15 mouse cellular contexts compared by ENCODE assay signal in the genomic region with DNA sequence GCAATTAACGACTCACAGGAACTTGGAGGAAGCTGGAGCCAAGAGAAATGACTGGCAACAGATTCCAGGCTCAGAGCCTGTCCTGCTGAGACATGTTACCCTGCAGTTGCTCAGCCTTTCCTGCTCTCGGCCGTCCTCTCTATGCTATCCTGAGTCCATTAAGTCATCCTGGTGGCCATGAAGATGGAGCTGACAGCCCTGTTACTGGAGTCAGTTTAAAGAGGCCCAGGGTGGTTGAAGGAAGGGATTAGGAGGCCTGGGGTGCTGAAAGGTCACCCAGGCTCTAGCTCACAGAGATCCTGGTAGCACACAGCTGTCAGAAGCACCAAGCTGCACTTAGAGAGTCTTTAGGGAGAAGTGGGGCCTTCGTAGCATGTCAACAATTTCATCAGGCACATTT. TPM values are rescaled to one million over a fixed set of nuclear protein-coding genes. Genes with fewer than 3 reads are reported as not detected.
A peak's percentile ranks its signal among the peaks of the same experiment; 100 is the strongest.
DNase-seq lines count a peak whose midpoint lies in the region; ATAC-seq and TF ChIP-seq lines count a peak whose summit lies in the region.
"Had no signal": no experiment of that assay in that cellular context is flagged by ENCODE, and none has a peak within 500 bp of the region (broad histone marks: within the 10 kb centered on the region; RNA-seq: fewer than 3 reads in every experiment).

No protein-coding gene starts in this region.

- WGBS in lung, embryonic 14.5 days = 30% methylated on average over 4 of the region's 4 CpGs
- WGBS in lung, postnatal 0 days = 34% methylated on average over 4 of the region's 4 CpGs
- WGBS in embryonic facial prominence, embryonic 12.5 days = 26% methylated on average over 4 of the region's 4 CpGs
- WGBS in kidney, adult 2 months = 52% methylated on average over 4 of the region's 4 CpGs

- no peak for ATAC-seq in lung, embryonic 14.5 days (ENCODE audit: insufficient read depth)
- no peak for ATAC-seq in lung, postnatal 0 days
- ATAC-seq in embryonic facial prominence, embryonic 12.5 days (ENCODE audit: insufficient number of reproducible peaks, insufficient read depth, low FRiP score, low TSS enrichment) = peak; percentile 64; the same call in 1 of the 2 replicates
- ATAC-seq: inflammation-experienced regulatory T-cells, adult 6 months had no signal

- H3K9ac ChIP-seq in lung, embryonic 14.5 days = no peak overlapping the region
- no peak overlapping the region for H3K9ac ChIP-seq in lung, postnatal 0 days (replicated peaks; ENCODE audit: low read depth)
- H3K9ac ChIP-seq in embryonic facial prominence, embryonic 12.5 days = no peak overlapping the region

- H3K4me1 ChIP-seq in lung, embryonic 14.5 days (ENCODE audit: insufficient read depth) = no peaks in the 10 kb centered on the region
- H3K4me1 ChIP-seq in lung, postnatal 0 days (ENCODE audit: insufficient read depth, low read depth, low read length) = no peaks in the 10 kb centered on the region
- H3K4me1 ChIP-seq in embryonic facial prominence, embryonic 12.5 days = no peaks in the 10 kb centered on the region
- H3K4me1 ChIP-seq in kidney, adult 2 months (ENCODE audit: control insufficient read depth, insufficient read depth, low read length) = no peaks in the 10 kb centered on the region

- no peak for TF ChIP-seq POLR2A in kidney, adult 2 months (IDR thresholded peaks at IDR 0.05; ENCODE audit: low read depth, low read length)

- H3K27me3 ChIP-seq in lung, embryonic 14.5 days (ENCODE audit: insufficient read depth, low read length) = no peaks in the 10 kb centered on the region
- H3K27me3 ChIP-seq in lung, postnatal 0 days (replicated peaks; ENCODE audit: insufficient read depth, low read length) = no peaks in the 10 kb centered on the region
- H3K27me3 ChIP-seq in embryonic facial prominence, embryonic 12.5 days = no peaks in the 10 kb centered on the region
- H3K27me3 ChIP-seq in kidney, adult 2 months (replicated peaks; ENCODE audit: control insufficient read depth, insufficient read depth, low read length) = no peaks in the 10 kb centered on the region
- H3K27me3 ChIP-seq: CH12.LX had no signal

- no peaks in the 10 kb centered on the region for H3K36me3 ChIP-seq in lung, embryonic 14.5 days (ENCODE audit: insufficient read depth)
- no peaks in the 10 kb centered on the region for H3K36me3 ChIP-seq in lung, postnatal 0 days (ENCODE audit: insufficient read depth, low read length)
- H3K36me3 ChIP-seq in embryonic facial prominence, embryonic 12.5 days = no peaks in the 10 kb centered on the region
- H3K36me3 ChIP-seq in kidney, adult 2 months (ENCODE audit: control insufficient read depth, insufficient read depth, low read length) = no peaks in the 10 kb centered on the region
- H3K36me3 ChIP-seq: limb, embryonic 10.5 days had no signal

- H3K27ac ChIP-seq in lung, embryonic 14.5 days (ENCODE audit: low read depth) = no peak overlapping the region
- H3K27ac ChIP-seq in lung, postnatal 0 days (ENCODE audit: low read length) = no peak overlapping the region
- no peak overlapping the region for H3K27ac ChIP-seq in embryonic facial prominence, embryonic 12.5 days
- no peak overlapping the region for H3K27ac ChIP-seq in kidney, adult 2 months (ENCODE audit: insufficient read depth, low read depth, low read length)
- H3K27ac ChIP-seq in layer of hippocampus, adult 2 months = no peak overlapping the region
- H3K27ac ChIP-seq: limb, embryonic 10.5 days had no signal

- H3K4me2 ChIP-seq in lung, embryonic 14.5 days = no peak overlapping the region
- H3K4me2 ChIP-seq in lung, postnatal 0 days (replicated peaks; ENCODE audit: low read depth, low read length) = no peak overlapping the region
- H3K4me2 ChIP-seq in embryonic facial prominence, embryonic 12.5 days (replicated peaks) = no peak overlapping the region

- peak; percentile 30 for DNase-seq in lung, embryonic 14.5 days
- no peak for DNase-seq in lung, postnatal 0 days (ENCODE audit: low spot score)
- DNase-seq in mesoderm, embryonic 11.5 days (ENCODE audit: low read depth, low spot score) = peak; percentile 12
- DNase-seq in retina, embryonic 14.5 days (ENCODE audit: low spot score) = peak; percentile 56
- DNase-seq in kidney, adult 2 months = no peak
- no peak for DNase-seq in layer of hippocampus, adult 2 months (ENCODE audit: low spot score in 2 of 2)
- DNase-seq in urinary bladder, adult 2 months (ENCODE audit: low spot score) = no peak
- DNase-seq: cerebellum, adult 9-11 months; heart, adult 18-20 months; kidney, postnatal 36 days had no signal

- TF ChIP-seq EP300 in lung, postnatal 0 days (IDR thresholded peaks at IDR 0.05) = no peak

- TF ChIP-seq CTCF in lung, embryonic 14.5 days (IDR thresholded peaks at IDR 0.05; ENCODE audit: low read depth) = no peak
- TF ChIP-seq CTCF in lung, postnatal 0 days (IDR thresholded peaks at IDR 0.05) = no peak
- no peak for TF ChIP-seq CTCF in kidney, adult 2 months (conservative IDR thresholded peaks at IDR 0.05; ENCODE audit: insufficient read depth, insufficient read length, low read depth, low read length)
- TF ChIP-seq CTCF in layer of hippocampus, adult 2 months (conservative IDR thresholded peaks at IDR 0.05) = no peak

- H3K9me3 ChIP-seq in lung, embryonic 14.5 days (ENCODE audit: low read depth, low read length) = no peaks in the 10 kb centered on the region
- no peaks in the 10 kb centered on the region for H3K9me3 ChIP-seq in lung, postnatal 0 days (ENCODE audit: low read length)
- no peaks in the 10 kb centered on the region for H3K9me3 ChIP-seq in embryonic facial prominence, embryonic 12.5 days
- H3K9me3 ChIP-seq: limb, embryonic 10.5 days had no signal

- H3K4me3 ChIP-seq in lung, embryonic 14.5 days (ENCODE audit: low read depth, low read length) = no peak overlapping the region
- H3K4me3 ChIP-seq in lung, postnatal 0 days (ENCODE audit: low read depth, low read length) = no peak overlapping the region
- no peak overlapping the region for H3K4me3 ChIP-seq in embryonic facial prominence, embryonic 12.5 days
- H3K4me3 ChIP-seq in kidney, adult 2 months (ENCODE audit: insufficient read depth, low read depth, low read length) = no peak overlapping the region
- no peak overlapping the region for H3K4me3 ChIP-seq in layer of hippocampus, adult 2 months
- H3K4me3 ChIP-seq: limb, embryonic 10.5 days had no signal

RNA-seq across cellular contexts. Expression of a gene that starts 3.5 kb away (rescaled TPM):
- polyA plus RNA-seq in lung, embryonic 14.5 days (2014; fragmentation: Nextera tagmentation; extraction: Ambion mirVana) = 3.5 and 4.5 TPM in 2 replicates
- 0.73 and 1.00 TPM in 2 replicates for polyA plus RNA-seq in lung, postnatal 0 days (2015; fragmentation: Nextera tagmentation; extraction: Ambion mirVana)
- polyA plus RNA-seq in embryonic facial prominence, embryonic 12.5 days (2016; fragmentation: Nextera tagmentation; extraction: Ambion mirVana) = 5.1 and 6.2 TPM in 2 replicates
- polyA plus RNA-seq in kidney, adult 2 months (2012; rRNA removed) = 0.09 and 0.10 TPM in 2 replicates
- total RNA-seq in layer of hippocampus, adult 2 months (2021) = 10 to 100 TPM; 39.2 to 39.5 TPM
- polyA plus RNA-seq in urinary bladder, adult 2 months (2012; rRNA removed) = 0.21 and 0.22 TPM in 2 replicates
- total RNA-seq: monocyte, adult 5-6 weeks had no signal
- polyA plus RNA-seq: inflammation-experienced regulatory T-cells, adult 6 months had no signal

RNA-seq across cellular contexts. Expression of a gene that starts 56.7 kb away (rescaled TPM):
- polyA plus RNA-seq in lung, embryonic 14.5 days (2014; fragmentation: Nextera tagmentation; extraction: Ambion mirVana) = 1.4 and 1.8 TPM in 2 replicates
- polyA plus RNA-seq in lung, postnatal 0 days (2015; fragmentation: Nextera tagmentation; extraction: Ambion mirVana) = 0.39 and 0.72 TPM in 2 replicates
- polyA plus RNA-seq in embryonic facial prominence, embryonic 12.5 days (2016; fragmentation: Nextera tagmentation; extraction: Ambion mirVana) = 5.0 and 6.3 TPM in 2 replicates
- polyA plus RNA-seq in kidney, adult 2 months (2012; rRNA removed) = 0.06 and 0.10 TPM in 2 replicates
- 100 to 1,000 TPM; 244 to 256 TPM for total RNA-seq in layer of hippocampus, adult 2 months (2021)
- 2.4 and 2.8 TPM in 2 replicates for polyA plus RNA-seq in urinary bladder, adult 2 months (2012; rRNA removed)
- total RNA-seq: monocyte, adult 5-6 weeks had no signal

Comparison
In these comparisons a context has a peak if more than half of its experiments do, and no peak if none do; other contexts are left out.
1. DNase-seq: peak in lung, embryonic 14.5 days (single experiment), mesoderm, embryonic 11.5 days (single experiment) and retina, embryonic 14.5 days (single experiment); none in lung, postnatal 0 days (single experiment), kidney, adult 2 months (single experiment), layer of hippocampus, adult 2 months (0 of 2) and urinary bladder, adult 2 months (single experiment).